Mouse (Mus musculus) ES-E14 (cell line): ENCODE results near the gene Sh3tc1. TPM values are rescaled to one million over a fixed set of nuclear protein-coding genes. Genes with fewer than 3 reads are reported as not detected.

ENCODE experiments used
- DNase-seq: peaks from one replicate; pipeline ENCODE4 v3.0.0-alpha.2; 2013; ENCODE audit warnings: low read depth, low spot score
- H3K27ac ChIP-seq: 2 replicates; pipeline ENCODE4 v1.5.1; 2012; ENCODE audit warnings: low read depth, mild to moderate bottlenecking, low read length, moderate library complexity, mixed read lengths; ENCODE audit not compliant: poor library complexity, insufficient read depth, severe bottlenecking
- H3K36me3 ChIP-seq: 2 replicates; pipeline ENCODE4 v1.6.1; 2012; ENCODE audit warnings: mild to moderate bottlenecking, low read length, moderate library complexity, mixed read lengths; ENCODE audit not compliant: control insufficient read depth, poor library complexity, insufficient read depth, severe bottlenecking
- H3K4me1 ChIP-seq, 2 experiments: fragments of 150-350 bp in 1 of 2; sonication (generic) in 1 of 2; 2 replicates each; pipeline ENCODE4 v1.6.1; 2012; ENCODE audit warnings: low read length in 2 of 2, mild to moderate bottlenecking in 1 of 2, mixed read lengths in 1 of 2; ENCODE audit not compliant: control insufficient read depth in 2 of 2, insufficient read depth in 2 of 2, poor library complexity in 1 of 2
- H3K4me3 ChIP-seq, 2 experiments: fragments of 150-350 bp in 1 of 2; sonication (generic) in 1 of 2; 2 replicates each; pipeline ENCODE4 v1.5.1; 2012; ENCODE audit warnings: low read length in 2 of 2, low read depth in 1 of 2, mild to moderate bottlenecking in 1 of 2, mixed read lengths in 1 of 2; ENCODE audit not compliant: insufficient read depth in 1 of 2, poor library complexity in 1 of 2, severe bottlenecking in 1 of 2
- H3K9ac ChIP-seq: 2 replicates; pipeline ENCODE4 v1.6.1; 2012; ENCODE audit warnings: low read depth, mild to moderate bottlenecking, low read length, mixed read lengths; ENCODE audit not compliant: poor library complexity, insufficient read depth, severe bottlenecking
- H3K9me3 ChIP-seq: fragments of 150-350 bp; sonication (generic); 2 replicates; pipeline ENCODE4 v1.6.1; 2012; ENCODE audit warnings: low read depth, mild to moderate bottlenecking, low read length; ENCODE audit not compliant: control insufficient read depth, insufficient read depth
- CHD2 ChIP-seq: IDR thresholded peaks from 2 replicates; pipeline ENCODE4 v1.6.1; 2014; ENCODE audit warnings: mild to moderate bottlenecking, low read depth, low read length, inconsistent platforms
- HCFC1 ChIP-seq: IDR thresholded peaks from 2 replicates; pipeline ENCODE4 v1.6.1; 2012; ENCODE audit warnings: low read length, inconsistent platforms, borderline replicate concordance; ENCODE audit not compliant: insufficient read depth
- MAFK ChIP-seq: IDR thresholded peaks from 2 replicates; pipeline ENCODE4 v1.6.1; 2014; ENCODE audit warnings: mild to moderate bottlenecking, low read depth, low read length, inconsistent platforms; ENCODE audit not compliant: insufficient read depth
- ZC3H11A ChIP-seq: IDR thresholded peaks from 2 replicates; pipeline ENCODE4 v1.6.1; 2012; ENCODE audit warnings: low read depth, mild to moderate bottlenecking, inconsistent platforms, low read length, borderline replicate concordance
- ZNF384 ChIP-seq: IDR thresholded peaks from 2 replicates; pipeline ENCODE4 v1.6.1; 2012; ENCODE audit warnings: low read depth, low read length, inconsistent platforms
- in situ Hi-C, 2 experiments: fragments of 600-800 bp; cut with MboI; formaldehyde crosslinking; loops; one replicate each; pipeline ENCODE4 v1.15.1; 2025; ENCODE audit warnings: low sequenced_read_pairs in 2 of 2, inconsistent platforms in 1 of 2; ENCODE audit not compliant: unreplicated experiment in 2 of 2
- total RNA-seq: library from RNA; depleted of rRNA; stranded (reverse); fragments of 300-350 nt; gene quantifications from 2 replicates; pipeline ENCODE4 v1.2.3, GENCODE M21; 2012

Gene Sh3tc1
- total RNA-seq, 1 experiment = 5.9 TPM

- no peak for DNase-seq
- Histone ChIP-seq H3K27ac (no peak overlapping the region), H3K4me1 (peaks cover 3 to 10% of the 10 kb centered on the region in 2 experiments; a peak in 2 of 4 replicates), H3K9ac (peak overlapping the region; percentile 12; the same call in 1 of the 2 replicates), H3K9me3 (no peaks in the 10 kb centered on the region), H3K36me3 (no peaks in the 10 kb centered on the region), H3K4me3 (peak overlapping the region; percentile 16 to 88)
- no peak for TF ChIP-seq MAFK
- TF ChIP-seq HCFC1 = no peak
- TF ChIP-seq ZC3H11A = no peak
- TF ChIP-seq ZNF384 = no peak
- no peak for TF ChIP-seq CHD2
- in situ Hi-C loops = no loop called here
Measured at GRCm38 (mm10) chr5:35756997-35757638, 17.3 kb upstream of the Sh3tc1 start.

DNA sequence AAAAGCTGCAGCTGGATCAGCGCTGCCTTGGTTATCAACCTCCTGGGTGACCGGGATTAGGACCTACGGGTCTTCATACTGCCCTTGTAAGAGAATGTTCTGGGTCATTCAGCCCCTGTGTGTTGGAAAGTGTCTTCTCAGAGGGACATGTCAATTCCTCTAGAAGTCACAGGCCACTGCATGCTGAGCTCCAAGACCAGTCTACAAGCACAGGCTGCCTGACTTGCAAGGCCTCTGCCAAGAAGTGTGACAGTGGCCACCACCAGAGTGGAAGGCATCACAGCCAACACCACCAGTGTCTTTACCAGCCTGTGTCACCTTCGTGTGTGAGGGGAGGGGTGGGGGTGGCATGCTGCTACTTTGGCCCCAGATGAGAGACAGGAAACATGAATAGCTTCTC is 16.2 kb upstream of the Sh3tc1 start:
- in situ Hi-C loops = no loop called here
- Histone ChIP-seq H3K9me3 (no peaks in the 10 kb centered on the region), H3K4me1 (peaks cover 3 to 10% of the 10 kb centered on the region in 2 experiments; a peak in 2 of 4 replicates), H3K9ac (no peak overlapping the region), H3K4me3 (no peak overlapping the region), H3K36me3 (no peaks in the 10 kb centered on the region), H3K27ac (no peak overlapping the region)
- TF ChIP-seq HCFC1 (no peak), ZC3H11A (no peak), MAFK (no peak), ZNF384 (no peak), CHD2 (no peak)
- no peak for DNase-seq

DNA sequence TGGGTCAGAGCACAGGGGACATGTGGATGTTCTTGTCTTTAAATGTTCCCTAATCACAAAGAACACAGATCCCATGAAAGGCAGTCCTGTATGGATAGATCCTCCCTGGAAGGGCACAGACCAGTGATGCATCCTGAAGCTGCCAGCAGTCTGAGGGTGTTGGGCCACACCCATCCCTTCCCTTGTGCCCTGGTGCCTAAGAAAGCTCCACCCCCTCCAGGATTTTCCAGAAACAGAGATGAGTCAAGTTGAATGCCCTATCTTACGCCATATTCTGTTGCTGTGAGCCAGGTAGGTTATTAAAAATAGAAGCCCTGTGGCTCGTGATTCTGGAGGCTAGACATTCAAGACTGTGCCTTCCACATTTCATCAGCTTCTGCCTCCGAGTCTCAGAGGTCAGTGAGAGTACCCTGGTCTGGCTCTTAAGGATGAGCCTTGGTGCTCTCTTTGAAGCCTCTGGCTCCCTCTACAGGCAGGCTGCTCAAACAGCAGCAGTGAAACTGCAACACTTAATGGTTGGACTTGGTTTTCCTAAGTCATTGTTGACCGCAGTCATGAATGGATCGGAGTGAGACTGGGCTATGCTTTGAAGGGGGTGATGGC is 15.4 kb upstream of the Sh3tc1 start:
- no peak overlapping the region; the same call in 1 of the 2 replicates for H3K9ac ChIP-seq
- H3K4me1 ChIP-seq = peaks cover 3 to 10% of the 10 kb centered on the region in 2 experiments; a peak in 2 of 4 replicates
- H3K9me3 ChIP-seq = no peaks in the 10 kb centered on the region
- peak; percentile 91 for DNase-seq
- no peak overlapping the region for H3K27ac ChIP-seq
- in situ Hi-C loops = no loop called here
- H3K36me3 ChIP-seq = no peaks in the 10 kb centered on the region
- TF ChIP-seq HCFC1 (peak; percentile 47; the same call in 1 of the 2 replicates), ZC3H11A (peak; percentile 53; the same call in 1 of the 2 replicates), MAFK (peak; percentile 53; the same call in 1 of the 2 replicates), ZNF384 (no peak)
- H3K4me3 ChIP-seq = peak overlapping the region in 1 of 2 experiments; percentile 5; a peak in 1 of 4 replicates

DNA sequence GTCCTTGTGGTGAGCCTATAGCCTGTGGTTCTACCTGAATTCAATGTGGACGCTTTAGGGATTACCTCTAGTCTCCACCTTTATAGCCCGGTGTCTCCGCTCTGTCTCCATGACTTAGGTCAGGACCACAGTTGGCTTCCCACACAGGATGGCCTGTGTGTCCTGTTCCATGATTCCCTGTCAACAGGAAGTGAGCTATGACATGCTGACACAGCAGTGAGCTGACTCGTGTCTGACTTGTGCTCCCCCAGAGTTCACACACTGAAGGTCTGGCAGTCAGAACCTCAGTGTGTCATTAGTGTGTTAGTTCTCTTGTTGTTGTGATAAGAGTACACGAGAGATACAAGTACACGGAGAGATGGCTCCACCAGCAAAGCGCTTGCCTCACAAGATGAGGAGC is 11.2 kb upstream of the Sh3tc1 start:
- Histone ChIP-seq H3K9me3 (no peaks in the 10 kb centered on the region), H3K9ac (no peak overlapping the region), H3K4me1 (peaks cover 3 to 9% of the 10 kb centered on the region in 2 experiments; a peak in 2 of 4 replicates), H3K36me3 (no peaks in the 10 kb centered on the region), H3K27ac (no peak overlapping the region), H3K4me3 (no peak overlapping the region)
- TF ChIP-seq CHD2 (no peak), ZC3H11A (no peak), ZNF384 (no peak), MAFK (no peak), HCFC1 (no peak)
- DNase-seq = no peak
- in situ Hi-C loops = no loop called here
